Mouse (Mus musculus) colon, adult 2 months (tissue): Measurements from ENCODE around the gene Rhbdf1. TPM values are rescaled to one million over a fixed set of nuclear protein-coding genes. Genes with fewer than 3 reads are reported as not detected.

Source experiments
- polyA plus RNA-seq: library from polyadenylated mRNA; depleted of rRNA; stranded (reverse); fragments of >200 nt; gene quantifications from 2 replicates; pipeline ENCODE4 v1.2.3, GENCODE M21; 2012; rRNA removed

Rhbdf1 gene
- 114 and 144 TPM in 2 replicates for polyA plus RNA-seq

GRCm38 (mm10) chr11:32221951-32222409, at the start of gene Rhbdf1:
Rhbdf1 (minus strand) TSS chr11:32222300.

GRCm38 (mm10) chr11:32267188-32267884, 45.2 kb upstream of the Rhbdf1 start, which contains the start of gene Nprl3:
Nprl3 (minus strand) TSS chr11:32267707.

GRCm38 (mm10) chr11:32226124-32226871, 4.2 kb upstream of the Rhbdf1 start, which contains the start of gene Mpg:
Mpg (plus strand) TSS chr11:32226505.

GRCm38 (mm10) chr11:32205058-32205873, 16.8 kb downstream of the Rhbdf1 start, which contains the start of gene Snrnp25:
Snrnp25 (plus strand) TSS chr11:32205415.

GRCm38 (mm10) chr11:32200075-32200601, 22.0 kb downstream of the Rhbdf1 start, which contains the start of gene Il9r:
Il9r (minus strand) TSS chr11:32200279.

Other genes with a start within 250 kb of the Rhbdf1 start
- gene Nsg2, start 221.8 kb downstream of the Rhbdf1 start, polyA plus RNA-seq = 5.1 and 5.9 TPM in 2 replicates
- gene Il9r, start 22.0 kb downstream of the Rhbdf1 start, polyA plus RNA-seq = 1.9 and 2.1 TPM in 2 replicates
- 49.0 and 54.1 TPM in 2 replicates for gene Snrnp25, start 16.9 kb downstream of the Rhbdf1 start, polyA plus RNA-seq
- gene Mpg, start 4.2 kb upstream of the Rhbdf1 start, polyA plus RNA-seq = 10.7 and 12.0 TPM in 2 replicates
- 58.1 and 58.6 TPM in 2 replicates for gene Nprl3, start 45.4 kb upstream of the Rhbdf1 start, polyA plus RNA-seq
- not detected in 2 replicates for gene Hba-x, start 54.1 kb upstream of the Rhbdf1 start, polyA plus RNA-seq
- 151 and 983 TPM in 2 replicates for gene Hba-a1, start 61.2 kb upstream of the Rhbdf1 start, polyA plus RNA-seq
- 0.31 TPM in 1 of 2 replicates, not detected in the other for gene Hbq1b, start 64.7 kb upstream of the Rhbdf1 start, polyA plus RNA-seq
- gene Hba-a2, start 74.2 kb upstream of the Rhbdf1 start, polyA plus RNA-seq = 244 and 1,247 TPM in 2 replicates
- gene Hbq1a, start 77.8 kb upstream of the Rhbdf1 start, polyA plus RNA-seq = 0.29 TPM in 1 of 2 replicates, not detected in the other
- 5.9 TPM in 2 replicates for gene Sh3pxd2b, start 125.5 kb upstream of the Rhbdf1 start, polyA plus RNA-seq
- gene Ubtd2, start 233.1 kb upstream of the Rhbdf1 start, polyA plus RNA-seq = 5.5 TPM in 2 replicates